Mouse (Mus musculus) CH12.LX (cell line): ENCODE data around the gene Fhit. TPM values are rescaled to one million over a fixed set of nuclear protein-coding genes. Genes with fewer than 3 reads are reported as not detected.

Source experiments
- DNase-seq: peaks from one replicate; pipeline ENCODE4 v3.0.0-alpha.2; 2013; ENCODE audit errors: extremely low read depth
- H3K27ac ChIP-seq: 2 replicates; pipeline ENCODE4 v1.5.1; 2012; ENCODE audit warnings: low read depth, mild to moderate bottlenecking, control low read depth, moderate library complexity; ENCODE audit not compliant: insufficient read depth
- H3K27me3 ChIP-seq: replicated peaks from 2 replicates; pipeline ENCODE3; 2012; ENCODE audit warnings: inconsistent platforms
- H3K36me3 ChIP-seq, 2 experiments: replicated peaks in 1 of 2; 2 replicates each; pipeline versions ENCODE3 to v1.6.1; 2012; ENCODE audit warnings: inconsistent platforms in 1 of 2, low read length in 1 of 2, mild to moderate bottlenecking in 1 of 2, mixed read lengths in 1 of 2, moderate library complexity in 1 of 2; ENCODE audit not compliant: control insufficient read depth in 1 of 2, insufficient read depth in 1 of 2
- H3K4me1 ChIP-seq, 2 experiments: 2 replicates each; pipeline ENCODE4 v1.6.1; 2012; ENCODE audit warnings: inconsistent platforms in 1 of 2, moderate library complexity in 1 of 2; ENCODE audit not compliant: insufficient read depth in 2 of 2, control insufficient read depth in 1 of 2
- H3K4me2 ChIP-seq: 2 replicates; pipeline ENCODE4 v1.6.1; 2012; ENCODE audit warnings: low read depth, mild to moderate bottlenecking, control low read depth; ENCODE audit not compliant: poor library complexity, insufficient read depth, severe bottlenecking
- H3K4me3 ChIP-seq, 3 experiments: fragments of 150-350 bp in 1 of 3; sonication (generic) in 1 of 3; replicated peaks in 1 of 3; 2 replicates each; pipeline versions ENCODE3 to v1.5.1; 2011 to 2012; ENCODE audit warnings: low read depth in 2 of 3, low read length in 2 of 3, mild to moderate bottlenecking in 2 of 3, moderate library complexity in 2 of 3, control low read depth in 1 of 3, improper control_type of control experiment in 1 of 3, inconsistent platforms in 1 of 3, mixed read lengths in 1 of 3; ENCODE audit not compliant: poor library complexity in 1 of 3
- H3K79me2 ChIP-seq: replicated peaks from 2 replicates; pipeline ENCODE4 v1.6.1; 2012; ENCODE audit warnings: mild to moderate bottlenecking, moderate library complexity; ENCODE audit not compliant: control insufficient read depth, poor library complexity, insufficient read depth, severe bottlenecking; ENCODE audit errors: extremely low read depth
- H3K9ac ChIP-seq: 2 replicates; pipeline ENCODE4 v1.6.1; 2012; ENCODE audit warnings: low read depth, mild to moderate bottlenecking, control low read depth, moderate library complexity; ENCODE audit not compliant: insufficient read depth
- H3K9me3 ChIP-seq: replicated peaks from 2 replicates; pipeline ENCODE3; 2012; ENCODE audit warnings: low read length, inconsistent platforms, mixed read lengths
- CHD1 ChIP-seq: IDR thresholded peaks from 2 replicates; pipeline ENCODE4 v1.6.1; 2012; ENCODE audit warnings: low read depth, low read length, improper control_type of control experiment, inconsistent platforms
- CHD2 ChIP-seq: IDR thresholded peaks from 2 replicates; pipeline ENCODE4 v1.6.1; 2011; ENCODE audit warnings: low read length, improper control_type of control experiment
- CTCF ChIP-seq, 2 experiments: IDR thresholded peaks in 1 of 2; conservative IDR thresholded peaks in 1 of 2; 2 replicates each; pipeline ENCODE4 v1.5.1; 2011 to 2012; ENCODE audit warnings: low read depth in 2 of 2, low read length in 2 of 2, improper control_type of control experiment in 1 of 2, inconsistent platforms in 1 of 2, mild to moderate bottlenecking in 1 of 2, moderate library complexity in 1 of 2
- E2F4 ChIP-seq: IDR thresholded peaks from 2 replicates; pipeline ENCODE4 v1.6.1; 2011; ENCODE audit warnings: low read depth, low read length, improper control_type of control experiment; ENCODE audit not compliant: insufficient replicate concordance
- EP300 ChIP-seq: IDR thresholded peaks from 2 replicates; pipeline ENCODE4 v1.6.1; 2011; ENCODE audit warnings: low read length, improper control_type of control experiment
- ETS1 ChIP-seq: conservative IDR thresholded peaks from 2 replicates; pipeline ENCODE4 v1.6.1; 2012; ENCODE audit warnings: low read depth, mild to moderate bottlenecking, inconsistent platforms, low read length, improper control_type of control experiment, moderate library complexity
- GABPA ChIP-seq: IDR thresholded peaks from 2 replicates; pipeline ENCODE4 v1.6.1; 2012; ENCODE audit warnings: low read depth, low read length, improper control_type of control experiment, inconsistent platforms; ENCODE audit not compliant: insufficient replicate concordance
- JUND ChIP-seq: conservative IDR thresholded peaks from 2 replicates; pipeline ENCODE4 v1.6.1; 2011; ENCODE audit warnings: low read depth, low read length, improper control_type of control experiment
- KAT2A ChIP-seq: IDR thresholded peaks from 2 replicates; pipeline ENCODE4 v1.6.1; 2012; ENCODE audit warnings: low read length, improper control_type of control experiment, inconsistent platforms; ENCODE audit not compliant: insufficient replicate concordance
- MAFK ChIP-seq: IDR thresholded peaks from 2 replicates; pipeline ENCODE4 v1.6.1; 2011; ENCODE audit warnings: low read length, improper control_type of control experiment; ENCODE audit not compliant: insufficient replicate concordance
- PAX5 ChIP-seq: IDR thresholded peaks from 2 replicates; pipeline ENCODE4 v1.6.1; 2012; ENCODE audit warnings: low read length, inconsistent platforms, mixed read lengths
- POLR2A ChIP-seq: IDR thresholded peaks from 2 replicates; pipeline ENCODE4 v1.6.1; 2011; ENCODE audit warnings: low read depth, mild to moderate bottlenecking, improper control_type of control experiment, low read length
- POLR2AphosphoS2 ChIP-seq: IDR thresholded peaks from 2 replicates; pipeline ENCODE4 v1.6.1; 2011; ENCODE audit warnings: low read depth, low read length, improper control_type of control experiment
- RAD21 ChIP-seq: IDR thresholded peaks from 2 replicates; pipeline ENCODE4 v1.6.1; 2011; ENCODE audit warnings: low read depth, mild to moderate bottlenecking, low read length, improper control_type of control experiment, moderate library complexity
- RCOR1 ChIP-seq: conservative IDR thresholded peaks from 2 replicates; pipeline ENCODE4 v1.6.1; 2012; ENCODE audit warnings: low read depth, mild to moderate bottlenecking, inconsistent platforms, low read length, improper control_type of control experiment
- SMC3 ChIP-seq: IDR thresholded peaks from 2 replicates; pipeline ENCODE4 v1.6.1; 2011; ENCODE audit warnings: low read depth, low read length, improper control_type of control experiment
- USF1 ChIP-seq: IDR thresholded peaks from 2 replicates; pipeline ENCODE4 v1.6.1; 2014; ENCODE audit warnings: low read depth, mild to moderate bottlenecking, inconsistent platforms, low read length, improper control_type of control experiment
- USF2 ChIP-seq: conservative IDR thresholded peaks from 2 replicates; pipeline ENCODE4 v1.6.1; 2011; ENCODE audit warnings: low read depth, low read length, improper control_type of control experiment
- ZKSCAN1 ChIP-seq: IDR thresholded peaks from 2 replicates; pipeline ENCODE4 v1.6.1; 2012; ENCODE audit warnings: low read depth, inconsistent platforms, low read length, improper control_type of control experiment, borderline replicate concordance
- ZMIZ1 ChIP-seq: IDR thresholded peaks from 2 replicates; pipeline ENCODE4 v1.6.1; 2012; ENCODE audit warnings: low read depth, mild to moderate bottlenecking, inconsistent platforms, low read length, improper control_type of control experiment
- ZNF384 ChIP-seq: IDR thresholded peaks from 2 replicates; pipeline ENCODE4 v1.6.1; 2012; ENCODE audit warnings: low read depth, low read length, improper control_type of control experiment, inconsistent platforms
- dilution Hi-C: fragments of 300-500 bp; cut with MboI; formaldehyde crosslinking; loops from 2 replicates; pipeline ENCODE4 v1.14.3; 2020; ENCODE audit warnings: low sequenced_read_pairs; ENCODE audit not compliant: extremely low pct_unique_long_range_greater_than_20kb, extremely low pct_ligation_motif_present
- in situ Hi-C: fragments of 300-500 bp; cut with MboI; formaldehyde crosslinking; loops from 3 replicates; pipeline ENCODE4 v1.14.3; 2019; ENCODE audit warnings: low sequenced_read_pairs, low pct_ligation_motif_present, low pct_unique_long_range_greater_than_20kb, mixed read lengths
- polyA plus RNA-seq: library from polyadenylated mRNA; unstranded; fragments of >175 nt; gene quantifications from 2 replicates; pipeline ENCODE4 v1.2.1, GENCODE M21; 2012; ENCODE audit warnings: low read depth; ENCODE audit not compliant: insufficient read length
- total RNA-seq, 2 experiments: library from RNA; depleted of rRNA; stranded (reverse); fragments of 300-350 nt in 1 of 2; fragments of >200 nt in 1 of 2; gene quantifications; 2 replicates each; pipeline ENCODE4 v1.2.3; 2012 to 2014

The Fhit gene
- total and polyA plus RNA-seq, 3 experiments = 0.64 to 1.9 (median 0.64) TPM

DNA sequence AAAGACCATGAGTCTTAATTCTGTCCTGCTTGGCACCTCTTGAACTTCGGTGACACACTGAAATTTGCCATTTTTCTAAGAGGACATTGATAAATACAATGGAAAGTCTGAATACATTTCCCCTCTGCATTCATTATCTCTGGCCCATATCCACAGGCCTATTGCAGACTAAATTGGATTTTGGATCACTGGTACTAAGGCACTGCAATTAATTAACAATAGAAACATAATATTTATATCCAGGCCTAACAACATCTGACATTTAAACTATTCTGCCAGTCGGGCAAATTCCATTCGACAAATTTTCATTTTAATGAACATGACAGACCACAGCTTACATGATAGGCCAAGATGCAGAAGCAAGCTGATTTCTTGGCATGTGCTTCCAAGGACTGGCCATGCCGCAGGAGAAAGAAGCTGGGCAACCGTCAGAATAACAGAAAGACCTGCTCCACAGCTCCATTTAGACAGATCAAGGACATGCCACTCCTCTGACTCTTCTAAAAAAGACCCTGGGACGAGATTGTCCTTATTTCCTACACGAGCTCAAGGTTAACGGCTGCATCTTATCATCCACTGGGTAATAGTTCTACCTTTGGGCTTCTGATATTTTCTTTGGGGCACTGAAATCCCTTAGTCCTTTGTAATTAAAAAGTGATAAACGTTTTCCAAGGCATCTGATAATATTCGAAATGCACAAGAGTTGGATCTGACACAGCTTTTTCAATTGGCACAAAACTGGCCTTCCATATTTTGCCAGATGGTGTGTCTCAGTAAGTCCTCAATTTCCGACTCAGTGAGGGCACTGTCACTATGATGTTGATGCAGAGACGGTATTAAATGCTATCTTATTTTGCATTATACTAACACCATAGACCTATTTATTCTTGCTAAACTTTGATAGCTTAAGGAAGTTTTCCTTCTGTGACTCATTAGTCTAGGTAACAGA is 27.8 kb downstream of the Fhit start:
- TF ChIP-seq USF1 (no peak), EP300 (no peak), POLR2A (no peak), ZKSCAN1 (no peak), JUND (no peak), USF2 (no peak), ZMIZ1 (no peak), RAD21 (no peak), MAFK (no peak), E2F4 (no peak), PAX5 (no peak), CHD2 (no peak), ETS1 (no peak), SMC3 (no peak)
- dilution Hi-C loops = no loop called here
- Histone ChIP-seq H3K4me2 (no peak overlapping the region), H3K4me1 (no peaks in the 10 kb centered on the region), H3K9ac (no peak overlapping the region), H3K4me3 (no peak overlapping the region), H3K79me2 (no peaks in the 10 kb centered on the region), H3K9me3 (no peaks in the 10 kb centered on the region), H3K36me3 (no peaks in the 10 kb centered on the region), H3K27me3 (no peaks in the 10 kb centered on the region), H3K27ac (no peak overlapping the region)
- in situ Hi-C loops = no loop called here
- no peak for DNase-seq

DNA sequence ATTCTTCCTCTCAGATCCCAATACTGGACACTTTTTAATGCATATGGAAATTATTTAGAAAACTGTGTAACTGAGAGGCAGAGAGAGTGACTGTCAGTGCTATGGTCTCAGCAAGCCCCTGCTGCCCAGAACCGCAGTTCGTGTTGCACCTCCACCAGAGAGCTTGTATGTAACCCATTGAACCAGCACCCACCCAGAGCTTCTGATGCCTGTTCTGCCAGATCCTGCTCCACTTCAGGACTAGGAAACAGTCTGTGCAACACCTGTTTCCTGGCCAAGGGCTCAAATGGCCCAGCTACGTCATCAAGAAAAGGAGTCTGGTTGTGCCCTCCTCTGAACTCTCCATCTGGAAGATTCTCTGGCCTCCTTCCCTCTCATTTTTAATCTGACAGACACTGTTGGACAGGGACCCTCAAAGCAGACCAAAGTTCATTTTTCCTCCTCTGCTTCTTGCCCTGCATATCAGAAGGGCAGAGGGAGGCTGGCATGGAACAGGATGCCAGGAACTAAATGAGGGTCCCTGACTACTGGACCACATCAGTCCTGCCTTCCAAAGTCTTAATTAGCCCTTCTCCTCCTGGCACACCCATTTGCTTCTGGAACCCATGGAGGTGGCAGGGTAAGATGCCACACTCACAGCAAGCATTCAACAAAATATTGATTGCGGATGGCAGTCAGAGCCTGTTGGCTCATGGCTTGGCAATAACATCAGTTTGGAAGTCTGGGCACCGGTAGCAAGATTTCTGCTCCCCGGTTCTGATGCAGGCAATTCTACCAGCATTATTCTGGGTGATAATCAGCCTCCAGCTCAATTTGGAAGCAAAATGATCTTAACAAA is 29.0 kb downstream of the Fhit start:
- TF ChIP-seq USF1 = no peak
- TF ChIP-seq POLR2AphosphoS2 = no peak
- TF ChIP-seq CHD1 = no peak
- TF ChIP-seq KAT2A = no peak
- TF ChIP-seq CTCF (conservative IDR thresholded peaks at IDR 0.05 in 1 of 2, IDR thresholded peaks at IDR 0.05 in 1 of 2; ENCODE audit: low read depth in 2 of 2, low read length in 2 of 2) = no peak
- no peak for TF ChIP-seq JUND
- no peak for TF ChIP-seq RCOR1
- TF ChIP-seq GABPA = no peak
- no peak for TF ChIP-seq RAD21
- TF ChIP-seq PAX5 = no peak
- no peak for TF ChIP-seq ZNF384
- TF ChIP-seq, all 38 proteins: peak for 0
- no peaks in the 10 kb centered on the region for H3K79me2 ChIP-seq
- no peak overlapping the region for H3K9ac ChIP-seq
- H3K4me1 ChIP-seq = no peaks in the 10 kb centered on the region
- no peak overlapping the region for H3K4me2 ChIP-seq
- no peaks in the 10 kb centered on the region for H3K9me3 ChIP-seq
- in situ Hi-C loops = no loop called here
- dilution Hi-C loops = no loop called here
- H3K36me3 ChIP-seq = no peaks in the 10 kb centered on the region
- H3K4me3 ChIP-seq = no peak overlapping the region
- H3K27me3 ChIP-seq = no peaks in the 10 kb centered on the region
- H3K27ac ChIP-seq = no peak overlapping the region
- DNase-seq = no peak
